Mouse (Mus musculus) intestine, embryonic 16.5 days (tissue): ENCODE results near the gene Fam221a. TPM values are rescaled to one million over a fixed set of nuclear protein-coding genes. Genes with fewer than 3 reads are reported as not detected.
A peak's percentile ranks its signal among the peaks of the same experiment; 100 is the strongest.

ENCODE experiments used
- ATAC-seq: fragments of 200-750 bp; cut with Nextera tagmentation; 2 replicates; pipeline ENCODE4 v1.8.0; 2017; ENCODE audit warnings: moderate TSS enrichment, moderate library complexity
- H3K27ac ChIP-seq: fragments of 300-500 bp; sonication (generic); 2 replicates; pipeline ENCODE4 v1.5.1; 2014; ENCODE audit warnings: mild to moderate bottlenecking, low read length
- H3K27me3 ChIP-seq: fragments of 300-500 bp; sonication (generic); replicated peaks from 2 replicates; pipeline ENCODE4 v1.6.1; 2014; ENCODE audit warnings: low read length, control low read depth, mixed read lengths; ENCODE audit not compliant: control insufficient read depth, insufficient read depth
- H3K36me3 ChIP-seq: fragments of 300-500 bp; sonication (generic); 2 replicates; pipeline ENCODE4 v1.6.1; 2014; ENCODE audit warnings: low read length, control low read depth; ENCODE audit not compliant: control insufficient read depth, insufficient read depth
- H3K4me1 ChIP-seq: fragments of 300-500 bp; sonication (generic); 2 replicates; pipeline ENCODE4 v1.6.1; 2014; ENCODE audit warnings: low read length, control low read depth, mixed read lengths; ENCODE audit not compliant: control insufficient read depth, insufficient read depth
- H3K4me2 ChIP-seq: fragments of 300-500 bp; sonication (generic); 2 replicates; pipeline ENCODE4 v1.6.1; 2014; ENCODE audit warnings: low read depth, low read length, control low read depth
- H3K4me3 ChIP-seq: fragments of 300-500 bp; sonication (generic); 2 replicates; pipeline ENCODE4 v1.5.1; 2014; ENCODE audit warnings: mild to moderate bottlenecking, low read length
- H3K9ac ChIP-seq: fragments of 300-500 bp; sonication (generic); 2 replicates; pipeline ENCODE4 v1.6.1; 2014; ENCODE audit warnings: low read depth, low read length
- H3K9me3 ChIP-seq: fragments of 300-500 bp; sonication (generic); 2 replicates; pipeline ENCODE4 v1.6.1; 2016; ENCODE audit warnings: low read length, control low read depth; ENCODE audit not compliant: control insufficient read depth
- WGBS: fragments of 180-500 bp; shearing (Covaris S2); extraction: QIAGEN DNeasy Blood & Tissue Kit; methylation state at CpG from one replicate; pipeline ENCODE4 v1.1.7; 2014; 5-methylcytosine and 5-hydroxymethylcytosine counted together
- polyA plus RNA-seq: library from polyadenylated mRNA; unstranded; fragments of >200 nt; fragmentation: Nextera tagmentation; extraction: Ambion mirVana; gene quantifications from 2 replicates; pipeline ENCODE4 v1.2.1, GENCODE M21; 2015

The Fam221a gene
- polyA plus RNA-seq, 1 experiment from 2014 or later, result 6.6 TPM

- no peak overlapping the region for H3K4me2 ChIP-seq
- H3K4me3 ChIP-seq, result no peak overlapping the region
- 65% methylated on average over 5 of the region's 5 CpGs for WGBS
- no peak overlapping the region for H3K9ac ChIP-seq
- no peaks in the 10 kb centered on the region for H3K27me3 ChIP-seq
- H3K9me3 ChIP-seq, result no peaks in the 10 kb centered on the region
- no peaks in the 10 kb centered on the region for H3K4me1 ChIP-seq
- no peak for ATAC-seq
- no peak overlapping the region for H3K27ac ChIP-seq
- no peaks in the 10 kb centered on the region for H3K36me3 ChIP-seq
Observed at GRCm38 (mm10) chr6:49331369-49332059, 36.0 kb upstream of the Fam221a start.

GRCm38 (mm10) chr6:49332060-49332370 is 35.5 kb upstream of the Fam221a start:
- no peak for ATAC-seq
- Histone ChIP-seq H3K9me3 (no peaks in the 10 kb centered on the region), H3K27ac (no peak overlapping the region), H3K4me3 (no peak overlapping the region), H3K4me2 (no peak overlapping the region), H3K4me1 (no peaks in the 10 kb centered on the region), H3K27me3 (no peaks in the 10 kb centered on the region), H3K36me3 (no peaks in the 10 kb centered on the region), H3K9ac (no peak overlapping the region)
- 60% methylated on average over 13 of the region's 13 CpGs for WGBS

GRCm38 (mm10) chr6:49338566-49338965 is 29.0 kb upstream of the Fam221a start:
- Histone ChIP-seq H3K9ac (no peak overlapping the region), H3K4me3 (no peak overlapping the region), H3K27ac (no peak overlapping the region), H3K36me3 (no peaks in the 10 kb centered on the region), H3K4me1 (no peaks in the 10 kb centered on the region), H3K4me2 (no peak overlapping the region), H3K9me3 (no peaks in the 10 kb centered on the region), H3K27me3 (no peaks in the 10 kb centered on the region)
- 32% methylated on average over 9 of the region's 9 CpGs for WGBS
- no peak for ATAC-seq

DNA sequence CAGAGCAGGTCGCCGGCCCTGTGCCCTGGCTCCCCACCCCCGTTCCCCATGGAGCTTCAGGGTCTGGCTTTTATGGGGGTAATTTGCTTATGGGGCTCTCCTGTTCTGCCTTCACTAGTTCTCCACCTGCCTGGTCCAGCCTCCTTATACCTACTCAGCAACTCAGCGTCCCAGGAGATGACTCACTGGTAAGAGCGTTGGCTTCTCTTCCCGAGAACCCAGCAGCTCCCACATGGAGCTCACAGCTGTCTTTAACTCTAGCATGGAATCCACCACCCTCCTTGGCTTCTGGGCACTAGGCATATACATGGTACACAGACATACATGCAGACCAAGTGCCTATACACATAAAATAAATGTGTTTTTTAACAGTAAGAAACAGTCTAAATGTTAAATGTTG is 28.4 kb upstream of the Fam221a start:
- no peak overlapping the region for H3K4me2 ChIP-seq
- no peak for ATAC-seq

GRCm38 (mm10) chr6:49343737-49344469 is 23.6 kb upstream of the Fam221a start:
- WGBS, result 83% methylated on average over 14 of the region's 14 CpGs
- H3K9me3 ChIP-seq, result no peaks in the 10 kb centered on the region

More for the DNA sequence above, 28.4 kb upstream of the Fam221a start:
- Histone ChIP-seq H3K4me3 (no peak overlapping the region), H3K36me3 (no peaks in the 10 kb centered on the region), H3K4me1 (no peaks in the 10 kb centered on the region), H3K9me3 (no peaks in the 10 kb centered on the region), H3K9ac (no peak overlapping the region), H3K27me3 (no peaks in the 10 kb centered on the region), H3K27ac (no peak overlapping the region)
- WGBS, result 42% methylated on average over 6 of the region's 6 CpGs

GRCm38 (mm10) chr6:49349826-49350225 is 17.7 kb upstream of the Fam221a start:
- no peak overlapping the region for H3K9ac ChIP-seq
- H3K9me3 ChIP-seq, result no peaks in the 10 kb centered on the region
- no peak overlapping the region for H3K4me2 ChIP-seq
- H3K4me1 ChIP-seq, result no peaks in the 10 kb centered on the region
- no peak overlapping the region for H3K27ac ChIP-seq
- no peaks in the 10 kb centered on the region for H3K36me3 ChIP-seq
- 82% methylated on average over 7 of the region's 7 CpGs for WGBS
- peak; percentile 71 for ATAC-seq
- H3K27me3 ChIP-seq, result no peaks in the 10 kb centered on the region
- H3K4me3 ChIP-seq, result no peak overlapping the region

More at GRCm38 (mm10) chr6:49343737-49344469, 23.6 kb upstream of the Fam221a start:
- H3K27me3 ChIP-seq, result no peaks in the 10 kb centered on the region
- H3K27ac ChIP-seq, result no peak overlapping the region
- H3K36me3 ChIP-seq, result no peaks in the 10 kb centered on the region
- H3K4me2 ChIP-seq, result no peak overlapping the region
- no peaks in the 10 kb centered on the region for H3K4me1 ChIP-seq
- H3K4me3 ChIP-seq, result no peak overlapping the region
- ATAC-seq, result no peak
- no peak overlapping the region for H3K9ac ChIP-seq

GRCm38 (mm10) chr6:49354613-49355012 is 12.9 kb upstream of the Fam221a start:
- Histone ChIP-seq H3K9me3 (no peaks in the 10 kb centered on the region), H3K27ac (no peak overlapping the region), H3K4me2 (no peak overlapping the region), H3K9ac (no peak overlapping the region), H3K36me3 (no peaks in the 10 kb centered on the region), H3K27me3 (no peaks in the 10 kb centered on the region), H3K4me3 (no peak overlapping the region), H3K4me1 (no peaks in the 10 kb centered on the region)
- no peak for ATAC-seq
- 73% methylated on average over 3 of the region's 3 CpGs for WGBS

- 67% methylated on average over 4 of the region's 4 CpGs for WGBS
- H3K4me3 ChIP-seq, result no peak overlapping the region
- ATAC-seq, result no peak
- no peaks in the 10 kb centered on the region for H3K27me3 ChIP-seq
- no peak overlapping the region for H3K27ac ChIP-seq
- H3K4me1 ChIP-seq, result no peaks in the 10 kb centered on the region
- no peaks in the 10 kb centered on the region for H3K36me3 ChIP-seq
- no peaks in the 10 kb centered on the region for H3K9me3 ChIP-seq
- H3K9ac ChIP-seq, result no peak overlapping the region
- H3K4me2 ChIP-seq, result no peak overlapping the region
Observed at GRCm38 (mm10) chr6:49355171-49355570, 12.4 kb upstream of the Fam221a start.

DNA sequence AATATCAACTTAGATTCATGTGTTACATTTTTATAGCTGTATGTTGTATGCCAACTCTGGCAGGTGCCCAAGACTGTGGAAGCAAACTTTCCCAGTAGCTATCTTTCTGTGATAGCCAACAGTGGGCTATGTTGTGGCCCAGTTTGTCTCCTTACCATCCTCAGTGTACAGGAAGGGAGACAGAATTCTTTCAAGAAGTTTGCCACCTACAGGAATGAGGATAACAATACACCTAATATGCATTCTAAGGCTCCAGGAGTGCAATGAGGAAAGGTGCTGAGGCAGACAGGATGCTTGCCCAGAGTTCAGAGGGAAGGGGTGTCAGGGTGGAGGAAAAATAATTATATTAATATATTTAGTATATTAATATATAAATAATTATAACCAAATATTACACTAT is 7.1 kb upstream of the Fam221a start:
- no peak overlapping the region for H3K4me3 ChIP-seq
- no peaks in the 10 kb centered on the region for H3K9me3 ChIP-seq
- no peak overlapping the region for H3K9ac ChIP-seq
- H3K36me3 ChIP-seq, result no peaks in the 10 kb centered on the region
- ATAC-seq, result no peak
- no peak overlapping the region for H3K4me2 ChIP-seq
- H3K27ac ChIP-seq, result no peak overlapping the region
- no peaks in the 10 kb centered on the region for H3K4me1 ChIP-seq
- no peaks in the 10 kb centered on the region for H3K27me3 ChIP-seq
